Mouse (Mus musculus) A20 (cell line): ENCODE measurements around the gene Hcn3.
A peak's percentile ranks its signal among the peaks of the same experiment; 100 is the strongest.

ENCODE experiments used
- DNase-seq: peaks from one replicate; pipeline ENCODE4 v3.0.0-alpha.2; 2011; ENCODE audit warnings: low read depth, low spot score

Gene Hcn3

GRCm38 (mm10) chr3:89101459-89101811 is 58.6 kb downstream of the Hcn3 start:
- DNase-seq = no peak

- DNase-seq = peak; percentile 27
Observed at GRCm38 (mm10) chr3:89100811-89101210, 59.2 kb downstream of the Hcn3 start, which contains the start of gene Gm43738. Gene Gm43738 (minus strand): TSS chr3:89101099.
